Mouse (Mus musculus): ENCODE measurements around the gene Wrb. TPM values are rescaled to one million over a fixed set of nuclear protein-coding genes. Genes with fewer than 3 reads are reported as not detected.

Gene Wrb
- polyA plus RNA-seq, 1 experiment from 2014 or later, result 245 TPM

DNA sequence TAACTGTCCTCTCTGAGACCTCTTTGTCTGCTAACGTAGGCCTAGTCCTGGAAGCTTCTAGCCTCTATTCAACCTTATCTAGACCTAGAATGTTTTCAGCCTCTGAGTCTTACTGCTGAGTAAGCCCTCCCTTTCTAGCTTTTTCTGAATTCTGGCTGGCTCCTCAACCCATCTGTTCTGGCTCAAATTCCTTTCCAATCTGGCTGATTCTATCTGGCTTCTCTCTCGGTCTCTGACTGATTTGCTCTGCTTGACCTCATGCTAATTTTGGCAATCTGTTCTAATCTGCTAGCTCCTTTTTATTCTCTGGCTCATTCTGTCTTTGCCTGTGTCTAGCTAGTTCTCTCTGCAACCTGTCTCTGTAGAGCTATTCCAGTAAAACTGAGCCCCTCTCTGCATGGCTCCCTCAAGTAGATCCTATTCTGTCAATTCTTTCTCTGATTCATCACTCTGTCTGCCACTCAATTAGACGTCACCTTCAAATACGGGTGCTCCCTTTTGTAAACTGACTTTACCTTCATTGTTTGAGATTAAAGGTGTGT is 20.6 kb downstream of the Wrb start:
- no peak for ATAC-seq
- no peak overlapping the region for H3K4me3 ChIP-seq (ENCODE audit: low read depth, low read length)

GRCm38 (mm10) chr16:96168837-96169236 is 23.6 kb downstream of the Wrb start:
- Histone ChIP-seq H3K27me3 (ENCODE audit: control insufficient read depth, insufficient read depth, low read depth, low read length) (no peaks in the 10 kb centered on the region), H3K36me3 (ENCODE audit: control insufficient read depth, insufficient read depth, low read length) (no peaks in the 10 kb centered on the region), H3K4me3 (ENCODE audit: low read depth, low read length) (no peak overlapping the region), H3K9me3 (replicated peaks; ENCODE audit: control insufficient read depth, low read length, poor library complexity, severe bottlenecking) (no peaks in the 10 kb centered on the region), H3K4me2 (ENCODE audit: low read length) (no peak overlapping the region), H3K4me1 (ENCODE audit: control insufficient read depth, insufficient read depth, low read length) (no peaks in the 10 kb centered on the region), H3K27ac (ENCODE audit: low read length) (no peak overlapping the region), H3K9ac (ENCODE audit: low read depth, low read length) (no peak overlapping the region)
- ATAC-seq, result no peak
- 97% methylated on average over 4 of the region's 4 CpGs for WGBS

More for the DNA sequence above, 20.6 kb downstream of the Wrb start:
- Histone ChIP-seq H3K36me3 (ENCODE audit: control insufficient read depth, insufficient read depth, low read length) (no peaks in the 10 kb centered on the region), H3K9ac (ENCODE audit: low read depth, low read length) (no peak overlapping the region), H3K27ac (ENCODE audit: low read length) (no peak overlapping the region), H3K4me2 (ENCODE audit: low read length) (no peak overlapping the region), H3K9me3 (replicated peaks; ENCODE audit: control insufficient read depth, low read length, poor library complexity, severe bottlenecking) (no peaks in the 10 kb centered on the region), H3K27me3 (ENCODE audit: control insufficient read depth, insufficient read depth, low read depth, low read length) (no peaks in the 10 kb centered on the region), H3K4me1 (ENCODE audit: control insufficient read depth, insufficient read depth, low read length) (no peaks in the 10 kb centered on the region)
- 80% methylated on average over 4 of the region's 4 CpGs for WGBS

DNA sequence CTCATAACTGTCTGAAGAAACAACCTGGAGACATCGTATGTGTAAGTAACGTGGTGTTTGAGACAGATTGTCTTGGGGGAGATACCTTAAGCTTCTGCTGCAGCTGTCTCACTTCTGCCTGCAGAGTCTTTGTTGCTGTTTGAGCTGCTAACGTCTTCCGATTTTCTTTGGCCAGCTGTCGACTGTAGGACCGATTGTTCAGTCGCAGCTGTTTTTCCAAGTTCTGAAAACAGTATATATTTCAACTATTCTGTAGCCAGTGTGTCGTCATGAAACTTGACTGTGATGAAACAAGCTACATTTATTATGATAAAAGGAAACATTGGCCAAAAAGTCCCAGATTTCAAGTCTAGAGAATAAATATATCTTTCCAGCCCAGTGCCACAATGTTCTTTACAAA is 28.4 kb downstream of the Wrb start:
- Histone ChIP-seq H3K27ac (ENCODE audit: low read length) (no peak overlapping the region), H3K4me3 (ENCODE audit: low read depth, low read length) (no peak overlapping the region), H3K27me3 (ENCODE audit: control insufficient read depth, insufficient read depth, low read depth, low read length) (no peaks in the 10 kb centered on the region), H3K4me1 (ENCODE audit: control insufficient read depth, insufficient read depth, low read length) (no peaks in the 10 kb centered on the region), H3K4me2 (ENCODE audit: low read length) (no peak overlapping the region), H3K9ac (ENCODE audit: low read depth, low read length) (no peak overlapping the region), H3K9me3 (replicated peaks; ENCODE audit: control insufficient read depth, low read length, poor library complexity, severe bottlenecking) (no peaks in the 10 kb centered on the region), H3K36me3 (ENCODE audit: control insufficient read depth, insufficient read depth, low read length) (no peaks in the 10 kb centered on the region)
- WGBS, result 75% methylated on average over 8 of the region's 8 CpGs
- no peak for ATAC-seq

- Histone ChIP-seq H3K9me3 (replicated peaks; ENCODE audit: control insufficient read depth, low read length, poor library complexity, severe bottlenecking) (no peaks in the 10 kb centered on the region), H3K36me3 (ENCODE audit: control insufficient read depth, insufficient read depth, low read length) (no peaks in the 10 kb centered on the region), H3K4me1 (ENCODE audit: control insufficient read depth, insufficient read depth, low read length) (no peaks in the 10 kb centered on the region), H3K4me2 (ENCODE audit: low read length) (no peak overlapping the region), H3K27me3 (ENCODE audit: control insufficient read depth, insufficient read depth, low read depth, low read length) (no peaks in the 10 kb centered on the region), H3K27ac (ENCODE audit: low read length) (no peak overlapping the region), H3K9ac (ENCODE audit: low read depth, low read length) (no peak overlapping the region), H3K4me3 (ENCODE audit: low read depth, low read length) (no peak overlapping the region)
- WGBS, result 39% methylated on average over 2 of the region's 2 CpGs
- ATAC-seq, result no peak
Measured at GRCm38 (mm10) chr16:96175399-96175798, 30.2 kb downstream of the Wrb start.

DNA sequence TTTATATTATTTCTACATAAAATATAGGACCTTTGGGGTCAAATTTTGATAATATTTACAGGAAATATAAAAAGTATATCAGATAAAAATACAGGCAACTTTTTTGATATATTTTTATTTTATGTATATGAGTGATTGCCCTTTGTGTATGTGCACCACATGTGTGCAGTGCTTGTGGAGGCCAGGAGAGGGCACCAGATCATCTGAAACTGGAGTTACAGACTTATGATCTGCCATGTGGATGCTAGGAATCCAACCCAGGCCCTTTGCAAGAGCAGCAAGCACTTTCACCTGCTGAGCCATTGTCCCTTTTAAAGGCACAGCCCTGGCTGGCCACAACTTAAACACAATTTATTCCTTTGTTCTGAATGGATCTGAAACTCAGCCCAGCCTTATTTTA is 33.9 kb downstream of the Wrb start:
- H3K36me3 ChIP-seq (ENCODE audit: control insufficient read depth, insufficient read depth, low read length), result no peaks in the 10 kb centered on the region
- ATAC-seq, result no peak

GRCm38 (mm10) chr16:96187619-96188018 is 42.4 kb downstream of the Wrb start:
- Histone ChIP-seq H3K27me3 (ENCODE audit: control insufficient read depth, insufficient read depth, low read depth, low read length) (no peaks in the 10 kb centered on the region), H3K4me1 (ENCODE audit: control insufficient read depth, insufficient read depth, low read length) (peaks cover 7% of the 10 kb centered on the region), H3K9me3 (replicated peaks; ENCODE audit: control insufficient read depth, low read length, poor library complexity, severe bottlenecking) (no peaks in the 10 kb centered on the region; the same call in 1 of the 2 replicates), H3K9ac (ENCODE audit: low read depth, low read length) (no peak overlapping the region), H3K27ac (ENCODE audit: low read length) (no peak overlapping the region), H3K4me2 (ENCODE audit: low read length) (no peak overlapping the region), H3K4me3 (ENCODE audit: low read depth, low read length) (no peak overlapping the region), H3K36me3 (ENCODE audit: control insufficient read depth, insufficient read depth, low read length) (no peaks in the 10 kb centered on the region)
- WGBS, result 84% methylated on average over 5 of the region's 5 CpGs
- ATAC-seq, result no peak

More for the DNA sequence above, 33.9 kb downstream of the Wrb start:
- Histone ChIP-seq H3K4me2 (ENCODE audit: low read length) (no peak overlapping the region), H3K27ac (ENCODE audit: low read length) (no peak overlapping the region), H3K4me1 (ENCODE audit: control insufficient read depth, insufficient read depth, low read length) (no peaks in the 10 kb centered on the region), H3K4me3 (ENCODE audit: low read depth, low read length) (no peak overlapping the region), H3K9ac (ENCODE audit: low read depth, low read length) (no peak overlapping the region), H3K9me3 (replicated peaks; ENCODE audit: control insufficient read depth, low read length, poor library complexity, severe bottlenecking) (no peaks in the 10 kb centered on the region), H3K27me3 (ENCODE audit: control insufficient read depth, insufficient read depth, low read depth, low read length) (no peaks in the 10 kb centered on the region)

GRCm38 (mm10) chr16:96191531-96192506 is 46.6 kb downstream of the Wrb start, which contains the start of gene Lca5l:
Gene Lca5l (minus strand): TSS chr16:96192271.
- Histone ChIP-seq H3K9me3 (replicated peaks; ENCODE audit: control insufficient read depth, low read length, poor library complexity, severe bottlenecking) (no peaks in the 10 kb centered on the region), H3K27me3 (ENCODE audit: control insufficient read depth, insufficient read depth, low read depth, low read length) (no peaks in the 10 kb centered on the region), H3K9ac (ENCODE audit: low read depth, low read length) (peak within 1 kb of the TSS; percentile 87), H3K27ac (ENCODE audit: low read length) (peak within 1 kb of the TSS; percentile 92), H3K4me1 (ENCODE audit: control insufficient read depth, insufficient read depth, low read length) (peaks cover 7% of the 10 kb centered on the region), H3K36me3 (ENCODE audit: control insufficient read depth, insufficient read depth, low read length) (no peaks in the 10 kb centered on the region), H3K4me2 (ENCODE audit: low read length) (peak within 1 kb of the TSS; percentile 58), H3K4me3 (ENCODE audit: low read depth, low read length) (peak within 1 kb of the TSS; percentile 90)
- peak; percentile 98 for ATAC-seq
- WGBS, result under 1% methylated on average over 72 of the region's 77 CpGs

DNA sequence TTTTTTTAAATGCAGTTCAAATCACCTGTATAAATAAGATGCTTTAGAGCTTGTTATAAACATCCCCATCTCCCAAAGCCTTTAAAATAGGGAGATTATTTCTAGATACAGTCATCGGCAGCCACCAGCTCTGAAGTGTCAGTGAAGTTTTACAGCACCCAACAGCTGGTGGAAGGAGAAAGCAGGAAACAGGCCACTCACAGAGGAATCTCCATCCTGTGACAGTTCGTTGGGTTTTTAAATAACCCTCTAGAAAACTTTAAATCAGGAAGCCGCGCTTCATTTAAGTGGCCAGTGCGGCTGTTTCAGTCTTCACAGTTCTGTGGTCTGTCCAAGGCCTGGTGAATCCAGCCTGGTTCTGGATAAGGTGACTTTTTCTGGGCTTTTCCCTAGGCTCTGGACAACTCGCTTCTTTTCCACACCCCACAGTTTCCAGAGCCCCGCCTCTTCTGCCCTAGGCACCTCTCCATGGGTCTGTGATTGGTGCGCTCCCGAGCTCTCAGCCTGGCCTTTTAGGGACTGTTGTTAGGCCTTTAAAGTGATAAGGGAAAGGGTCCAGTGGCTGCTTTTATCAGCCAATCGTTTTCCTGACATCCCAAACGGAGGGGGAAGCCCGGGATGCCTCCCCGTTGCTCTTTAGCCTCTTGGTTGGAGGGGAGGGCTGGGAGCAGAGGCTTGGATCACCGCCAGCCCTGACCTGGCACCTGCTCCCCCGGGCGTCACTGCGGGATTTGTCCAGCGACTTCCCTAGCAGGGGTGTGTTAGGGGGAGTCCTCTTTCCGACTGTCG is 54.9 kb downstream of the Wrb start, which contains the start of gene Sh3bgr:
Gene Sh3bgr, plus strand, starts transcription at position 538 of the 789 bp plus-strand sequence.
- no peaks in the 10 kb centered on the region for H3K9me3 ChIP-seq (replicated peaks; ENCODE audit: control insufficient read depth, low read length, poor library complexity, severe bottlenecking)
- WGBS, result 8% methylated on average over 20 of the region's 20 CpGs

More for the DNA sequence above, 54.9 kb downstream of the Wrb start, which contains the start of gene Sh3bgr:
- Histone ChIP-seq H3K9ac (ENCODE audit: low read depth, low read length) (0 out of 2 replicates have a peak within 1 kb of the TSS, but pooled peaks have one; percentile 0), H3K4me1 (ENCODE audit: control insufficient read depth, insufficient read depth, low read length) (peaks cover 8% of the 10 kb centered on the region), H3K27me3 (ENCODE audit: control insufficient read depth, insufficient read depth, low read depth, low read length) (no peaks in the 10 kb centered on the region), H3K4me2 (ENCODE audit: low read length) (peak within 1 kb of the TSS; percentile 47), H3K4me3 (ENCODE audit: low read depth, low read length) (peak within 1 kb of the TSS; percentile 5; the same call in 1 of the 2 replicates), H3K27ac (ENCODE audit: low read length) (no peak within 1 kb of the TSS), H3K36me3 (ENCODE audit: control insufficient read depth, insufficient read depth, low read length) (no peaks in the 10 kb centered on the region)
- no peak for ATAC-seq

Data from midbrain, embryonic 16.5 days (tissue).